Mouse (Mus musculus): Measurements from ENCODE around the gene Sapcd1.

DNA sequence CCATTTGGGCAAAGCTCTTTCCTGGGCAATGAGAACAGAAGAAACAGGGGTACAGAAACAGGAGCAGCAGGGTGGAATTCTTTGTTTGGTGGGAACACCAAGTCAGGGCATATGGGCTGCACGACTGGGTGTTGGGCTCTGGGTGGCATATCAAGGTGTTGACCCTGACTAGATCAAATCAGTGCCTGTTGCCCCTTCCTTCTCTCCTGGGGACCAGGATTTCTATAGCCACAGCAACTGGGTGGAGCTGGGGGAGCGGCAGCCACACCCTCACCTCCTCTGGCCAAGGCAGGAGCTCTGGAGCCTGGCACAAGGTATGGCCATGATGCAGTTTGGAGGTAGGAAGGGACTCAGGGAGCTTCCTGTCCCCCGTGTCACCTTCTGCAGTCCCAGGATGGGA lies 9.6 kb downstream of the Sapcd1 start:
- TF ChIP-seq CTCF (conservative IDR thresholded peaks at IDR 0.05; ENCODE audit: low read length) (no peak), NANOG (IDR thresholded peaks at IDR 0.05; ENCODE audit: borderline replicate concordance, low read length) (no peak)

All from E14TG2a.4 (cell line).